ENCODE assay signal across 31 mouse cellular contexts in genomic region chr11:94457001-94457400, GRCm38 (mm10). TPM values are rescaled to one million over a fixed set of nuclear protein-coding genes. Genes with fewer than 3 reads are reported as not detected.
A peak's percentile ranks its signal among the peaks of the same experiment; 100 is the strongest.
DNase-seq lines count a peak whose midpoint lies in the region; ATAC-seq and TF ChIP-seq lines count a peak whose summit lies in the region.
"Had no signal": no experiment of that assay in that cellular context is flagged by ENCODE, and none has a peak within 500 bp of the region (broad histone marks: within the 10 kb centered on the region; RNA-seq: fewer than 3 reads in every experiment).

No protein-coding gene starts in this region.

- no peak for TF ChIP-seq CTCF in cerebellum, adult 2 months (IDR thresholded peaks at IDR 0.05; ENCODE audit: borderline replicate concordance, insufficient read depth, low read depth, low read length)

- no peaks in the 10 kb centered on the region for H3K36me3 ChIP-seq in heart, embryonic 10.5 days
- no peaks in the 10 kb centered on the region for H3K36me3 ChIP-seq in liver, embryonic 13.5 days
- no peaks in the 10 kb centered on the region for H3K36me3 ChIP-seq in liver, embryonic 11.5 days (ENCODE audit: control insufficient read depth, insufficient read depth, low read length)

- TF ChIP-seq POLR2A in cerebellum, adult 2 months (IDR thresholded peaks at IDR 0.05; ENCODE audit: borderline replicate concordance, insufficient read depth, low read length), result no peak

- peaks cover 35% of the 10 kb centered on the region for H3K27me3 ChIP-seq in heart, embryonic 10.5 days (ENCODE audit: insufficient read depth, poor library complexity, severe bottlenecking)
- peaks cover 19% of the 10 kb centered on the region for H3K27me3 ChIP-seq in liver, embryonic 13.5 days
- H3K27me3 ChIP-seq in liver, embryonic 11.5 days (replicated peaks; ENCODE audit: control insufficient read depth, insufficient read depth, low read length), result peaks cover 14% of the 10 kb centered on the region; the same call in 1 of the 2 replicates
- H3K27me3 ChIP-seq in cerebellum, adult 2 months (ENCODE audit: control insufficient read depth, insufficient read depth, low read length), result no peaks in the 10 kb centered on the region
- H3K27me3 ChIP-seq: embryonic facial prominence, embryonic 12.5 days; forebrain, embryonic 12.5 days; kidney, embryonic 15.5 days; limb, embryonic 12.5 days; Patski had no signal

- no peaks in the 10 kb centered on the region for H3K9me3 ChIP-seq in heart, embryonic 10.5 days
- H3K9me3 ChIP-seq in liver, embryonic 13.5 days (replicated peaks), result no peaks in the 10 kb centered on the region
- H3K9me3 ChIP-seq in liver, embryonic 11.5 days (ENCODE audit: control insufficient read depth, low read length), result no peaks in the 10 kb centered on the region
- H3K9me3 ChIP-seq: embryonic facial prominence, embryonic 12.5 days; forebrain, embryonic 12.5 days; kidney, embryonic 15.5 days; limb, embryonic 12.5 days had no signal

- H3K9ac ChIP-seq in liver, embryonic 13.5 days, result peak overlapping the region; percentile 34; the same call in 1 of the 2 replicates
- no peak overlapping the region for H3K9ac ChIP-seq in liver, embryonic 11.5 days (ENCODE audit: low read depth, low read length)
- H3K9ac ChIP-seq: embryonic facial prominence, embryonic 12.5 days; forebrain, embryonic 12.5 days; forebrain, postnatal 0 days; hindbrain, embryonic 14.5 days; kidney, embryonic 15.5 days; limb, embryonic 12.5 days had no signal

- WGBS in heart, embryonic 10.5 days, result 71% methylated on average over 15 of the region's 15 CpGs
- 77% methylated on average over 15 of the region's 15 CpGs for WGBS in liver, embryonic 13.5 days (ENCODE audit: insufficient replicate concordance)
- 68% methylated on average over 15 of the region's 15 CpGs for WGBS in liver, embryonic 11.5 days
- 94% methylated on average over 15 of the region's 15 CpGs for WGBS in cerebellum, adult 2 months

- no peak for ATAC-seq in liver, embryonic 13.5 days (ENCODE audit: low read depth)
- no peak for ATAC-seq in liver, embryonic 11.5 days (replicated peaks; ENCODE audit: low FRiP score)
- ATAC-seq: forebrain, postnatal 0 days; Patski had no signal

- peak; percentile 49 for DNase-seq in adrenal gland, postnatal 10 days
- no peak for DNase-seq in adrenal gland, postnatal 4 days (ENCODE audit: low spot score in 2 of 2)
- no peak for DNase-seq in heart, embryonic 10.5 days (ENCODE audit: low spot score)
- DNase-seq in heart, adult 11 months, result no peak
- no peak for DNase-seq in liver, embryonic 13.5 days
- no peak for DNase-seq in liver, embryonic 11.5 days (ENCODE audit: low spot score)
- no peak for DNase-seq in cerebellum, adult 2 months
- DNase-seq: cerebellum, adult 9-10 months; cerebellum, postnatal 36 days; forebrain, postnatal 0 days; heart, postnatal 36 days; kidney, adult 18-20 months; kidney, postnatal 25 days; lung, adult 18-20 months; midbrain, embryonic 14.5 days; retina, postnatal 1 day; right cerebral cortex, postnatal 14 days; thymus, postnatal 4 days had no signal

- peak overlapping the region; percentile 13; the same call in 1 of the 2 replicates for H3K27ac ChIP-seq in heart, embryonic 10.5 days
- H3K27ac ChIP-seq in liver, embryonic 13.5 days, result peak overlapping the region; percentile 86
- H3K27ac ChIP-seq in liver, embryonic 11.5 days (ENCODE audit: low read depth, low read length), result no peak overlapping the region
- H3K27ac ChIP-seq in cerebellum, adult 2 months (ENCODE audit: insufficient read depth, low read length), result no peak overlapping the region
- H3K27ac ChIP-seq: embryonic facial prominence, embryonic 12.5 days; forebrain, embryonic 12.5 days; hindbrain, embryonic 14.5 days; kidney, embryonic 15.5 days; limb, embryonic 12.5 days; macrophage had no signal

- peaks cover 34% of the 10 kb centered on the region for H3K4me1 ChIP-seq in heart, embryonic 10.5 days
- peaks cover 40% of the 10 kb centered on the region for H3K4me1 ChIP-seq in liver, embryonic 13.5 days (replicated peaks)
- H3K4me1 ChIP-seq in liver, embryonic 11.5 days (replicated peaks; ENCODE audit: control insufficient read depth, insufficient read depth, low read length), result peaks cover 9% of the 10 kb centered on the region
- peaks cover 27% of the 10 kb centered on the region for H3K4me1 ChIP-seq in cerebellum, adult 2 months (ENCODE audit: control insufficient read depth, insufficient read depth, low read length)
- H3K4me1 ChIP-seq: embryonic facial prominence, embryonic 12.5 days; limb, embryonic 12.5 days had no signal

- H3K4me3 ChIP-seq in heart, embryonic 10.5 days, result no peak overlapping the region
- 0 out of 2 replicates have a peak overlapping the region, but pooled peaks have one; percentile 46 for H3K4me3 ChIP-seq in liver, embryonic 13.5 days (replicated peaks)
- no peak overlapping the region for H3K4me3 ChIP-seq in liver, embryonic 11.5 days (ENCODE audit: low read depth, low read length)
- H3K4me3 ChIP-seq in cerebellum, adult 2 months (replicated peaks; ENCODE audit: insufficient read depth, low read depth, low read length), result no peak overlapping the region
- H3K4me3 ChIP-seq: embryonic facial prominence, embryonic 12.5 days; forebrain, embryonic 12.5 days; kidney, embryonic 15.5 days; limb, embryonic 12.5 days had no signal

- H3K4me2 ChIP-seq in liver, embryonic 13.5 days, result peak overlapping the region; percentile 69
- H3K4me2 ChIP-seq in liver, embryonic 11.5 days, result no peak overlapping the region
- H3K4me2 ChIP-seq: embryonic facial prominence, embryonic 12.5 days; forebrain, embryonic 12.5 days; hindbrain, embryonic 14.5 days; kidney, embryonic 15.5 days; limb, embryonic 12.5 days had no signal

RNA-seq across cellular contexts. Expression of gene Cacna1g, which starts 17.0 kb away (rescaled TPM):
- 1 to 10 TPM; 2.1 to 2.8 TPM for total RNA-seq in adrenal gland, postnatal 10 days (2021)
- total RNA-seq in adrenal gland, postnatal 4 days (2021), result 10 to 100 TPM in 1 of 2 experiments, 1 to 10 TPM in 1; 8.7 to 12.0 TPM
- 1.5 and 2.4 TPM in 2 replicates for polyA plus RNA-seq in heart, embryonic 10.5 days (2016; fragmentation: Nextera tagmentation; extraction: Ambion mirVana)
- 1.4 and 1.8 TPM in 2 replicates for polyA plus RNA-seq in liver, embryonic 13.5 days (2015; fragmentation: Nextera tagmentation; extraction: Ambion mirVana)
- polyA plus RNA-seq in liver, embryonic 11.5 days (2014; fragmentation: Nextera tagmentation; extraction: Ambion mirVana), result 2.7 and 4.7 TPM in 2 replicates
- polyA plus RNA-seq in cerebellum, adult 2 months (2012; rRNA removed), result 199 and 248 TPM in 2 replicates
- total RNA-seq: monocyte, adult 5-6 weeks had no signal
- polyA plus RNA-seq: macrophage had no signal

RNA-seq across cellular contexts. Expression of gene Spata20, which starts 29.0 kb away (rescaled TPM):
- total RNA-seq in adrenal gland, postnatal 10 days (2021), result not detected
- total RNA-seq in adrenal gland, postnatal 4 days (2021), result under 1 TPM in 1 of 2 experiments, not detected in 1; 0.11 TPM
- not detected in 2 replicates for polyA plus RNA-seq in heart, embryonic 10.5 days (2016; fragmentation: Nextera tagmentation; extraction: Ambion mirVana)
- polyA plus RNA-seq in liver, embryonic 13.5 days (2015; fragmentation: Nextera tagmentation; extraction: Ambion mirVana), result not detected in 2 replicates
- not detected in 2 replicates for polyA plus RNA-seq in liver, embryonic 11.5 days (2014; fragmentation: Nextera tagmentation; extraction: Ambion mirVana)
- 1.5 and 1.9 TPM in 2 replicates for polyA plus RNA-seq in cerebellum, adult 2 months (2012; rRNA removed)
- total RNA-seq: gastrocnemius, adult 8-10 months; left cerebral cortex, adult 18-20 months; megakaryocyte-erythroid progenitor cell, adult 5-6 weeks; MEL had no signal
- polyA plus RNA-seq: macrophage; small intestine, adult 2 months had no signal

RNA-seq across cellular contexts. Expression of gene Epn3, which starts 42.8 kb away (rescaled TPM):
- total RNA-seq in adrenal gland, postnatal 10 days (2021), result 10 to 100 TPM in 1 of 2 experiments, 1 to 10 TPM in 1; 7.0 to 10.2 TPM
- 10 to 100 TPM; 10.3 to 13.2 TPM for total RNA-seq in adrenal gland, postnatal 4 days (2021)
- 7.7 and 14.2 TPM in 2 replicates for polyA plus RNA-seq in heart, embryonic 10.5 days (2016; fragmentation: Nextera tagmentation; extraction: Ambion mirVana)
- polyA plus RNA-seq in liver, embryonic 13.5 days (2015; fragmentation: Nextera tagmentation; extraction: Ambion mirVana), result 0.05 and 0.08 TPM in 2 replicates
- polyA plus RNA-seq in liver, embryonic 11.5 days (2014; fragmentation: Nextera tagmentation; extraction: Ambion mirVana), result 0.84 and 0.91 TPM in 2 replicates
- polyA plus RNA-seq in cerebellum, adult 2 months (2012; rRNA removed), result 31.1 and 35.9 TPM in 2 replicates
- total RNA-seq: megakaryocyte-erythroid progenitor cell, adult 5-6 weeks; MEL; monocyte, adult 5-6 weeks had no signal
- polyA plus RNA-seq: macrophage had no signal

Comparison
In these comparisons a context has a peak if more than half of its experiments do, and no peak if none do; other contexts are left out.
1. H3K27ac ChIP-seq: peak in heart, embryonic 10.5 days (single experiment) and liver, embryonic 13.5 days (single experiment); none in liver, embryonic 11.5 days (single experiment) and cerebellum, adult 2 months (single experiment).
2. RNA of gene Cacna1g, which starts 17.0 kb away (polyA plus RNA-seq): 199 to 248 TPM in cerebellum, adult 2 months; 2.7 to 4.7 TPM in liver, embryonic 11.5 days, 1.5 to 2.4 TPM in heart, embryonic 10.5 days and 1.4 to 1.8 TPM in liver, embryonic 13.5 days; every median in the first group is over 10 times any median in the second.